Mouse (Mus musculus) olfactory bulb, adult 2 months (tissue): ENCODE measurements around the gene Asphd1.

Experiments
- CTCF ChIP-seq: fragments of 200-500 bp; IDR thresholded peaks from 2 replicates; pipeline ENCODE4 v1.5.1; 2012; ENCODE audit warnings: low read depth, mild to moderate bottlenecking, low read length, moderate library complexity; ENCODE audit not compliant: insufficient read depth
- POLR2A ChIP-seq: fragments of 200-500 bp; IDR thresholded peaks from 2 replicates; pipeline ENCODE4 v1.6.1; 2012; ENCODE audit warnings: mild to moderate bottlenecking, low read depth, low read length, moderate library complexity; ENCODE audit not compliant: insufficient read depth

DNA sequence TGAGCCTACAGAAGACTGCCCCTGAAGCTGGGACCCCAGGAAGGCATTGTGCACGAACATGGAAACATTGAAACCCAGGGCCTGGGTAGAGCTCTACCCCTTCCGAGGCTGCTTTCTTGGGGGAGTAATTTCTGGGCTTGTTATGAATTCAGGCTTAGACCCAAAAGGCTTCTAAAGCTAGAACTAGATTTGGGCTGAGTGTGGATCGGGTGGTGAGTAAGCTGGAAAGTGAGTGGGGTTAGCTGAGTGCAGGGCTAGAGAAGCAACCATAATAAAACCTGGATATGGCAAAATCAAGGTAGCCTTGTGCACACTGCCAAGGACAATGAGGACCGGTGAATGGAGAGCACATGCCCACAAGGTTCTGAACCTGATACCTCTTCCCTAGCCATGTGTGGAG, 12.6 kb upstream of the Asphd1 start:
- no peak for TF ChIP-seq CTCF
- no peak for TF ChIP-seq POLR2A
